Mouse (Mus musculus) E14TG2a.4 (cell line): ENCODE data around the gene Tesc.

Experiments
- H3K27me3 ChIP-seq: 2 replicates; pipeline ENCODE4 v1.6.1; 2014; ENCODE audit warnings: low read length, control low read depth; ENCODE audit not compliant: insufficient read depth
- H3K36me3 ChIP-seq: 2 replicates; pipeline ENCODE4 v1.6.1; 2014; ENCODE audit warnings: low read length, control low read depth; ENCODE audit not compliant: insufficient read depth
- H3K4me1 ChIP-seq: replicated peaks from 2 replicates; pipeline ENCODE4 v1.6.1; 2014; ENCODE audit warnings: low read depth, low read length, control low read depth
- H3K4me3 ChIP-seq: replicated peaks from 2 replicates; pipeline ENCODE4 v1.5.1; 2014; ENCODE audit warnings: mild to moderate bottlenecking, low read length
- H3K9me3 ChIP-seq: 2 replicates; pipeline ENCODE4 v1.6.1; 2014; ENCODE audit warnings: low read length, control low read depth
- CTCF ChIP-seq: conservative IDR thresholded peaks from 2 replicates; pipeline ENCODE4 v1.5.1; 2014; ENCODE audit warnings: low read length
- NANOG ChIP-seq: IDR thresholded peaks from 2 replicates; pipeline ENCODE4 v1.6.1; 2014; ENCODE audit warnings: borderline replicate concordance, low read length, mixed read lengths
- POU5F1 ChIP-seq: IDR thresholded peaks from 2 replicates; pipeline ENCODE4 v1.6.1; 2014; ENCODE audit warnings: low read length, borderline replicate concordance

Tesc gene

DNA sequence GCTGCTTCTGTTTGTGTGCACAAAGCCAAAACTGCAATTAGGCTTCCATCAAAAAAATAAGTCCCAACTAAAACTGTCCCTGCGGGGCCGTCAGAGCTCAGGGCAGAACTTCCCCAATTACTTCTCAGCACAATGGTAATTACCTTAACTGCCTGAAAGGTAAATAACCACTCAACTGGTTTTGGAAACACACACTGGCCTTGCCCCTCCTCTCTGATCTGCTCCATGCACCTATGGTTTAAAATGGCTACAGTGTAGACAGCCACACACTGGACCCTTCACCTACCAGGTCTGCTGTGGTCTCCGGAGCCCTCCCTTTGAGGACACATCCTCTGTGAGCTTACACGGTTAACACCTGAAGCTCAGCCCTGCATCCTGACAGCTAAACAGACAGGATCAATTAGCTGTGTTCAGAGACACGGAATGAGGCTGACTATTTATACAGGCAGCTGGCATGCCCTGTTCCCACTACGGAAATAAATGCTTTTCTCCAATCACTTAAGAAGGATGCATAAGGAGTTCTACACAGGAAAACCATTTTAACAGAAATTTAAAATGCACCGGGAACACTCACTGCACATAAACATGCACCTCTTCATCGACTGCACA is 72.4 kb downstream of the Tesc start:
- Histone ChIP-seq H3K27me3 (no peaks in the 10 kb centered on the region), H3K4me1 (peaks cover 21% of the 10 kb centered on the region), H3K36me3 (peaks cover 52% of the 10 kb centered on the region), H3K9me3 (no peaks in the 10 kb centered on the region), H3K4me3 (no peak overlapping the region)
- TF ChIP-seq CTCF = no peak
- TF ChIP-seq NANOG = no peak
- TF ChIP-seq POU5F1 = no peak

DNA sequence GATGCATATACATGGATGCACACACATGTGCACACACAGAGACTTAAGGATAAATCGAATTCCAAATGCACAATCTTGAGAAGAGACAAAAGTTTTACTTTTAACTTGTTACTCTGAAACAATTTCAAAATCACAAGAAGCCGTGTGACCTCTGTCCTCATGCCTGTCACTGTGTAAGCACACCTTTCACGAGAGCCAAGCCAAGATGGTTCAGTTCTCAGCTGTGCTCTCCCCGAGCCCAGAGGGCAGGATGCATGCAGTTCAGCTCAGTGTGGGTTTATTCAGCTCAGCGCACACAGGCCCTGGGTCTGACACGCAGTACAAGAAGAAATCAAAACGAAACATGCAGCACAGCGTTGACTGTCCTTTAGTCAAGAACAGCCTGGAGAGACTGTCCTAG is 78.0 kb downstream of the Tesc start:
- Histone ChIP-seq H3K4me3 (no peak overlapping the region), H3K36me3 (peaks cover 60% of the 10 kb centered on the region), H3K9me3 (no peaks in the 10 kb centered on the region), H3K27me3 (no peaks in the 10 kb centered on the region), H3K4me1 (peaks cover 15% of the 10 kb centered on the region)
- TF ChIP-seq NANOG = no peak
- no peak for TF ChIP-seq CTCF
- TF ChIP-seq POU5F1 = no peak

DNA sequence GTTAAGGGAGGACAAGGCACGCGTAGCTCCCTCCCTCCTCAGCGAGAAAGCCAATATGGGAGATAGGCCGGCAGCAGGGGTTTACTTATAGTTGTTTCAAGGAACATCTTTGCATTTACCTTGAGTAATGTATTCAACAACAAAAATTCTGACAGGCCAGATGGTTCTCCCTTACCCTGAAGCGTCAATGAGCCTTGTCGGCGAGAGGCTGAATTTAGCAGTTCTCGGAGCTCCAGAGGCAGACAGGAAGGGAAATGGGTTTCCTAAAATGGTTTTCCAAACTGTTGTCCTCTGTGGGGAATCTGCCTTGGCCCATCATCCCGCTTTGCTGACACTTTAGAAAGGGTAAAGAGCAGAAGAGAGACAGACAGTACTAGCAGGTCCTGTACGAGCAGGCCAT is 79.1 kb downstream of the Tesc start:
- H3K36me3 ChIP-seq = peaks cover 63% of the 10 kb centered on the region
- no peak for TF ChIP-seq NANOG
- TF ChIP-seq POU5F1 = no peak
- TF ChIP-seq CTCF = no peak

DNA sequence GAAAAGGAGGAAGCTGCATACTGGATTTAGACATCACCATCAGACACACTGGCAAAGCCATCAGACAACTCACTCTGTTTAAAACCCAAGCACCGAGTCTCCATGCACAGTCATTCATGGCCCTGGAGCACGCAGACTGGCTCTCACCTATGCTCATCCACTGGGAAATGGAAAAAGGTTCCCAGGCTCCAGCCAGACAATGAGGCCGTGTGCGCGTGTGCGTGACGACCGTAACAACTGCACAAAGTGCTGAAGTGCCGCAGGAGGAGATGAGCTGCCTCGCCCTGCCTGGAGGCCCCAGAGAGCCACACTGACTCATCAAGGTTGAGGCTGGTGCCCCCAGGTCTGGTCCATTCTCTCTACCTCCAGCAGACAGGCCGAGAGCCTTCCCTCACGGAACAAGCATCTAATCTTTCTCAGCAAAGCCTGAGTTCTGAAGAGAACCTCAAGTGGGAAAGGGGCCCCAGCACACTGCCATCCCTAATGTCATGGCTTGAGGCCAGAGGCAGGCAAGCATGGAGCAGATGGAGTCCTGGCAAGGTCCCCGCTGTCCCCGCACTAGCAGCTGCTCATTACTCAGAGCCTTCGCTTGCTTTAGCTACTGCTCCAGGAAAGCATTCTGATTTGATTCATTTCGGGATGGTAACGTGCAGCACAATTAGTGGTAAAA is 80.7 kb downstream of the Tesc start:
- Histone ChIP-seq H3K27me3 (no peaks in the 10 kb centered on the region), H3K4me1 (peaks cover 12% of the 10 kb centered on the region), H3K9me3 (no peaks in the 10 kb centered on the region), H3K36me3 (peaks cover 75% of the 10 kb centered on the region), H3K4me3 (no peak overlapping the region)
- TF ChIP-seq POU5F1 (no peak), CTCF (no peak), NANOG (no peak)

More for the DNA sequence above, 79.1 kb downstream of the Tesc start:
- no peaks in the 10 kb centered on the region for H3K27me3 ChIP-seq
- H3K4me1 ChIP-seq = peaks cover 12% of the 10 kb centered on the region
- H3K9me3 ChIP-seq = no peaks in the 10 kb centered on the region
- H3K4me3 ChIP-seq = no peak overlapping the region

DNA sequence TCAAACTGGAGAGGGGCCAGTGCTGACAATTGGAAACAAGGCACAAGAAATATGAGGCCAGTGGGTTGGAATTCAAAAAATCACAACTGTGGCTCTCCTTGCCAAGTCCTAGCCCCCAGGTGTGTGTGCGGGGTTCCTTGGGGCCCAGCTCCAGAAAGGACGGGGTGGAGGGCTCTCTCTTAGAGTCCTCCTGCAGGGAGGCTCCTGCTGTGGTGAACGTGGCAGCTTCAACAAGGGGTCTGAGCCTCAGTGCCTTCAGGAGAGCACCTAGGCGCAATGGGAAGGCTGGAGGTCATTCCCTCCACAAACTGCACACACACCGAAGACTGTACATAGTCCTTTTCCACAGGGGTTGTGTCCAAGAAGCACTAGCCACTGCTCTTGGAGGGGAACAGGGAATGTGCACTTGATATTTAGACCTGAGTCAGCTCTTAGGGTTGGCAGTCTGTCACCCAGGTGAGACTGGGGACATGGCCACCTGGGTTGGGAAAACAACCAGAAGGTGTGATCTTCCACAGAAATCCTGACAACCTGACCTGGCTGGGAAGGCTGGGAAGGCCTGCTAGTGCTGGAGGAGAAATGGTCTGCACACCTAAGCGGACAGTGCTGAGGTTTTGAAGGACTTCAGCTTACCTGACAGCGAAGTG is 81.4 kb downstream of the Tesc start:
- TF ChIP-seq POU5F1 (no peak), CTCF (no peak), NANOG (no peak)
- Histone ChIP-seq H3K9me3 (no peaks in the 10 kb centered on the region), H3K4me1 (peaks cover 12% of the 10 kb centered on the region), H3K36me3 (peaks cover 77% of the 10 kb centered on the region), H3K27me3 (no peaks in the 10 kb centered on the region), H3K4me3 (no peak overlapping the region)
